Mouse (Mus musculus): ENCODE measurements around the gene Mccc1. TPM values are rescaled to one million over a fixed set of nuclear protein-coding genes. Genes with fewer than 3 reads are reported as not detected.
A peak's percentile ranks its signal among the peaks of the same experiment; 100 is the strongest.

Gene Mccc1
- 28.5 and 29.0 TPM in 2 replicates for polyA plus RNA-seq (2015; fragmentation: Nextera tagmentation; extraction: Ambion mirVana)

DNA sequence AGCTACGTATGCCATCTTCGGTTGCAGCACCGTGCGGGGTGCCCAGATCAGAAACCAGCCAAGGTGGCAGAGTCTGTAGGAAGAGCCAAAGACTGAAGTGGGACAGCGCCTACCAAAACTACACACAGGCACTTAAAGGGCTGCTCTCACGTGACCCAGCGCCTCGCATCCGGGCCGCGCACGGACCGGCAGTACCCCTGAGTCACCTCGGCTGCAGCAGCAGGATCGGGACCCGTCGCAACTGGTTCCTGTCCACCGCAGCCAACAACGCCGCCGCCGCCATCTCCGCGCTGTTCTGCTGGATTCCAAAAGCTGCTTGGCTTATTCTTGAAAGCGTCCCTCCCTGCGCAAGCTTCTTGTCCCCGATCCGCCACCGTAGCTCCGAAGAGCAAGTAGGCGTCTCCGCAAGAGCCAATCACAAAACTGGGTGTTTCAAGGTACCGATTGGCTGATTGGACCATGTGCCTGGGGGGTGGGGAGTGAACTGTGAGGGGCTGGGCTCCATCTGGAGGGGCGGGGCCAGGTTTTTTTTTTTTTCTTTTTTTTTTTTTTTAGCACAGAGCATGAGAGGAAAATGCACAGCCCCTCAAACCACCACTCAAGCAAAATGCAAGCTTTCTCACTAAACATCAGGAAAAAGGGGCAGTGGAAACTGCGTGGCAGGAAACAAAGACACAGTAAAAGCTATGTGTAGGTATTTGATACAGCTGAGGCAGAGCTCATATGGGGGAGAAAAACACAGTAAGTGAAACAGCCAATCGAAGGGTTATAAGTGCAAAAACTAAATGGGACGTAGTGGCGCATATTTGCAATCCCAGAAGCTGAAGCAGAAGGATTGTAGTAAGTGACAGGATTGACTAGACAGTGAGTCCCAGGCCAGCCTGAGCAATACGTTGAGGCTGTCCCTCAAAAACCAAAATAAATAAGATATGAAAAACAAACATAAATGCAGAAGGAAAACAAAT lies at the start of gene Mccc1:
Mccc1 (minus strand) TSS at position 404 of the 965 bp plus-strand sequence.
- WGBS: 4% methylated on average over 39 of the region's 39 CpGs
- peak; percentile 100 for ATAC-seq (ENCODE audit: low FRiP score, low read depth)
- Histone ChIP-seq H3K9ac (peak within 1 kb of the TSS; percentile 74), H3K27me3 (no peaks in the 10 kb centered on the region), H3K4me2 (peak within 1 kb of the TSS; percentile 83), H3K36me3 (peaks cover 5% of the 10 kb centered on the region; the same call in 1 of the 2 replicates), H3K27ac (replicated peaks) (peak within 1 kb of the TSS; percentile 94), H3K9me3 (no peaks in the 10 kb centered on the region), H3K4me1 (replicated peaks) (peaks cover 19% of the 10 kb centered on the region), H3K4me3 (peak within 1 kb of the TSS; percentile 69)

DNA sequence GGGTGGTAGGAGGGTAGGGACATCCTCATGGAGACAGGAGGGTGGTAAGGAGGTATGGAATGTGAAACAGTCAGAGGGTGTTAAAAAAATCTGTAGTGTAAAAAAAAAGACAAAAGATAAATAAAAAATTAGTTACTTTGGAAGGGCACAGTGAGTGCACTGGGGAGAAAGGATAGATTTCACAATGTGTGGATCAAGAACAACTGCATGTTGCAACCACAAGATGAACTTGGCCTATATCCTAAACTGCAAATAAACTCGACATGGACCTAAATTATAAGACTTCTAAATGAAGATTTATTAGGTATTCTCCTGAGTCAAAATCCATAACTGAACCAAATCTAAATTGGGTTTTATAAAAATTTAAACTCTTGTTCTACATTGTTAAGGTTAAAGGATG lies 48.6 kb upstream of the Mccc1 start:
- H3K27ac ChIP-seq (replicated peaks): no peak overlapping the region
- no peaks in the 10 kb centered on the region for H3K4me1 ChIP-seq (replicated peaks)
- H3K9ac ChIP-seq: no peak overlapping the region
- H3K27me3 ChIP-seq: no peaks in the 10 kb centered on the region
- WGBS: 69% methylated on average over 1 of the region's 1 CpGs
- no peak for ATAC-seq (ENCODE audit: low FRiP score, low read depth)
- H3K4me3 ChIP-seq: no peak overlapping the region
- H3K4me2 ChIP-seq: no peak overlapping the region
- H3K9me3 ChIP-seq: no peaks in the 10 kb centered on the region
- no peaks in the 10 kb centered on the region for H3K36me3 ChIP-seq

DNA sequence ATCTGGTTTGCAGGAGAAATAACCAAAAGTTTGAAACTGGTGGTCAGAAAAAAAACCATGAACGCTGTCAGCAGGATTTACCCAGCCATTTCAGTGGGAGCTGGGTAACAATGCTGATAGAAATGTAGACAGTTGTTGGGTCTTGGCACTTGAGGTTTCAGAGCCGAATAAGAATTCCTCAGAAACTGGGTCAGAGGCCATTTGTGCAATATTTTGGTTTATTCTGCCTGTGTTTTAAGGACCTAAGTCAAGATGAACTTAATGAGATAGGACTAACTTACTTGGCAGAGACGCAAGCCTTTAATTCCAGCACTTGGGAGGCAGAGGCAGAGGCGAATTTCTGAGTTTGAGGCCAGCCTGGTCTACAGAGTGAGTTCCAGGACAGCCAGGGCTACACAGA lies 44.6 kb upstream of the Mccc1 start:
- Histone ChIP-seq H3K36me3 (no peaks in the 10 kb centered on the region), H3K4me2 (no peak overlapping the region), H3K27me3 (no peaks in the 10 kb centered on the region), H3K4me3 (no peak overlapping the region), H3K4me1 (replicated peaks) (no peaks in the 10 kb centered on the region), H3K9me3 (no peaks in the 10 kb centered on the region), H3K27ac (replicated peaks) (no peak overlapping the region), H3K9ac (no peak overlapping the region)
- WGBS: 88% methylated on average over 4 of the region's 4 CpGs
- ATAC-seq (ENCODE audit: low FRiP score, low read depth): no peak

DNA sequence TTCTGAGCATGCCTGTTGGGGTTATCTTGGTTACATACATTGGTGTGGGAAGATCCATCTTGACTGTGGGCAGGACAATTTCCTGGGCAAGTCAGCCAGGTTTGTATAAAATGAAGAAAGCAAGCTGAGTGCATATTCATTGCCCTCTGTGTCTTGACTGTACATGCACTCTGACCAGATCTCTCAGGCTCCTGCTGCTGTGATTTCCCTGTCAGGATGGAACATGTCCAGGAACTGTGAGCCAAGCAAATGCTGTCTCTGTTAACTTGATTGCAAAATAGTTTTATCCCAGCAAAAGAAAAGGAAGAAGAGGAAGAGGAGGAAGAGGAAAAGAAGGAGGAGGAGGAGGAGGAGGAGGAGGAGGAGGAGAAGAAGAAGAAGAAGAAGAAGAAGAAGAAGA lies 44.0 kb upstream of the Mccc1 start:
- H3K36me3 ChIP-seq: no peaks in the 10 kb centered on the region
- H3K27ac ChIP-seq (replicated peaks): no peak overlapping the region
- H3K27me3 ChIP-seq: no peaks in the 10 kb centered on the region
- H3K9me3 ChIP-seq: no peaks in the 10 kb centered on the region
- H3K9ac ChIP-seq: no peak overlapping the region
- ATAC-seq (ENCODE audit: low FRiP score, low read depth): no peak
- H3K4me2 ChIP-seq: no peak overlapping the region
- H3K4me1 ChIP-seq (replicated peaks): no peaks in the 10 kb centered on the region
- H3K4me3 ChIP-seq: no peak overlapping the region

DNA sequence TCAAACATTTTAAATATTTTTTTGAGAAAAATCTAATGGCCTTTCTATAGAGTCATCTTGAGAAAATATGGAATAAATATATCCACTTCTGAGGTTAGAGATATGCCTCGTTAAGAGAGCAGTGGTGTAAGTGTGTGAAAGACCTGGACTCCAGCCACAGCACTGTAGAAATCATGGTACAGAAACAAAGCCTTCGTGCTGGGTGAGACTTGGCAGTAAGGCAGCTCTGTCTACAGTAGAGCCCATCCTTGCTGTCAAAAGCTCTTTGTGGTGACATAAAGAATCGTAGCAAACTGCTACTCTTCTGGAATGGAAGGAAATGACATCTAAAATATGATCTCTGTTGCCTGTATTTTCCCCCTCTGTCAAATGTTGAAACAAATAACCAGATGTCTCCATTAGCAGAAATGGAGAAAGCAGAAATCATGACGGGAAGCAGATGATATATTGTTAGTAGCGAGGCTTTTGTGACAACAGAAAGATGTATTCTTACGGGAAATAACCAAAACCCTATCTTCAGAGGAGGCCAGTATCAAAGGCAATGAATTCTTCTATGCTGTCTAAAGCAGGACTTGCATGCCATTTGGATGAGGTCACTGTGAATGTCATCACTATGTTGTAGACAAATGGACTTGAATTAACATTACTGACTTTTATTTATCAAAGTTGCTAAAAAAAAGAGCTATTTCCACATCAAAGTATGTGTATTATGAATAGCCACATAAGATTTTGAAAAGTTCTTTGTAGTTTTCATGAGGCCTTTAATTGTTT lies 31.4 kb upstream of the Mccc1 start:
- no peak overlapping the region for H3K4me3 ChIP-seq
- no peak overlapping the region for H3K27ac ChIP-seq (replicated peaks)
- no peaks in the 10 kb centered on the region for H3K9me3 ChIP-seq
- H3K9ac ChIP-seq: no peak overlapping the region
- H3K4me2 ChIP-seq: no peak overlapping the region
- H3K36me3 ChIP-seq: no peaks in the 10 kb centered on the region
- H3K27me3 ChIP-seq: no peaks in the 10 kb centered on the region
- H3K4me1 ChIP-seq (replicated peaks): no peaks in the 10 kb centered on the region
- WGBS: 61% methylated on average over 6 of the region's 6 CpGs
- no peak for ATAC-seq (ENCODE audit: low FRiP score, low read depth)

DNA sequence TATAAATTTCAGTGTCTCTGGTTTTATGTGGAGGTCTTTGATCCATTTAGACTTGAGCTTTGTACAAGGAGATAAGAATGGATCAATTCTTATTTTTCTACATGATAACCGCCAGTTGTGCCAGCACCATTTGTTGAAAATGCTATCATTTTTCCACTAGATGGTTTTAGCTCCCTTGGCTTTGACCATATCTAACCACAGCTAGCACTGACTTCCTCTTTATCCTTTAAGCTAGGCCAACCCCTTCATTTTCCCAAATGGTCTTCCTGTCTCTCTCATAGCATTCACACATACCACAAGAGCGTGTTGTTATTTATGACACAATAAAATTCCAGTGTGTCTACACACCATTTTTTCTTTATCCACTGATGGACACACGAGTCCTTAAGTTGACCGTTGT lies 29.5 kb upstream of the Mccc1 start:
- Histone ChIP-seq H3K4me2 (no peak overlapping the region), H3K36me3 (no peaks in the 10 kb centered on the region), H3K27ac (replicated peaks) (no peak overlapping the region), H3K4me3 (no peak overlapping the region), H3K4me1 (replicated peaks) (no peaks in the 10 kb centered on the region), H3K9me3 (no peaks in the 10 kb centered on the region), H3K27me3 (no peaks in the 10 kb centered on the region), H3K9ac (no peak overlapping the region)
- WGBS: 91% methylated on average over 4 of the region's 4 CpGs
- no peak for ATAC-seq (ENCODE audit: low FRiP score, low read depth)

DNA sequence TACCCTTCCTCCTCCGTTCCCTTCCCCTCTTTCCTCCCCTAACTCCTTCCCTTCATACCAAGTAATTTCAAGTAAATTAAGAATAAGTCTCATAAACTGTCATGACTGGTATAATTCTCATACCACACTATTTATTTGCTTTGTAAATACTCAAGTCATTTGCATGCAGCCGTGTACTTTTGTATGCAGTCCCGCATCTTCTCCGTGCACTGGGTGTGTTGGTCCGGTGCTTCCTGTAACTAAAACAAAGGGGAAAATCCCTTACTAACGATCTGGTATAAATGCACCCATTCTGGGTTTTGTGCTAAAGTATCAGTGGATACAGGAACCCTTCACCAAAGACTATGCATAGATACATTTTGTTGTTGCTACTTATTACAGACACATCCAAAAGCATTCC lies 25.3 kb upstream of the Mccc1 start:
- H3K4me3 ChIP-seq: no peak overlapping the region

DNA sequence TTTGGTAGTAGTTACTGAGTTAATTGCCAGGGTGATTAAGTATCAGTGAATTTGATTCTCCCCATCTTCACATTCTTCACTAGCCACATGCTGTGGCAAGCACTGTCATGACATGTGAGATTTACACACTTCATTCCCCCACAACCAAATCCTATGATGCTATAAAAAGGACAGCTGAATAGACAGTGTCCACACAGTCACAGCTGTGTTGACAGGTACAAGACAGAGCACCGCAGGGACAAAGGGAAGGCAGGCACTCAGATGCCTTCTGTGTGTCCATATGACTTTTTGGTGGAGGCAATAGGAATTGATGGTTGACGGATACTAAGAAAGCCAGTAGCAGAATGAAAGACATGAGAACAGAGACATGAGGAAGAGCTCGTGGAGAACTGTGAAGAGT lies 10.8 kb upstream of the Mccc1 start:
- H3K9ac ChIP-seq: no peak overlapping the region
- no peaks in the 10 kb centered on the region for H3K36me3 ChIP-seq
- H3K4me1 ChIP-seq (replicated peaks): no peaks in the 10 kb centered on the region
- no peaks in the 10 kb centered on the region for H3K27me3 ChIP-seq
- no peak overlapping the region for H3K27ac ChIP-seq (replicated peaks)
- H3K4me3 ChIP-seq: no peak overlapping the region
- 63% methylated on average over 3 of the region's 3 CpGs for WGBS
- no peak for ATAC-seq (ENCODE audit: low FRiP score, low read depth)
- H3K9me3 ChIP-seq: no peaks in the 10 kb centered on the region
- no peak overlapping the region for H3K4me2 ChIP-seq

More for the DNA sequence above, 25.3 kb upstream of the Mccc1 start:
- Histone ChIP-seq H3K4me1 (replicated peaks) (no peaks in the 10 kb centered on the region), H3K27me3 (no peaks in the 10 kb centered on the region), H3K9ac (no peak overlapping the region), H3K9me3 (no peaks in the 10 kb centered on the region), H3K36me3 (no peaks in the 10 kb centered on the region), H3K27ac (replicated peaks) (no peak overlapping the region), H3K4me2 (no peak overlapping the region)
- no peak for ATAC-seq (ENCODE audit: low FRiP score, low read depth)
- WGBS: 82% methylated on average over 6 of the region's 6 CpGs

DNA sequence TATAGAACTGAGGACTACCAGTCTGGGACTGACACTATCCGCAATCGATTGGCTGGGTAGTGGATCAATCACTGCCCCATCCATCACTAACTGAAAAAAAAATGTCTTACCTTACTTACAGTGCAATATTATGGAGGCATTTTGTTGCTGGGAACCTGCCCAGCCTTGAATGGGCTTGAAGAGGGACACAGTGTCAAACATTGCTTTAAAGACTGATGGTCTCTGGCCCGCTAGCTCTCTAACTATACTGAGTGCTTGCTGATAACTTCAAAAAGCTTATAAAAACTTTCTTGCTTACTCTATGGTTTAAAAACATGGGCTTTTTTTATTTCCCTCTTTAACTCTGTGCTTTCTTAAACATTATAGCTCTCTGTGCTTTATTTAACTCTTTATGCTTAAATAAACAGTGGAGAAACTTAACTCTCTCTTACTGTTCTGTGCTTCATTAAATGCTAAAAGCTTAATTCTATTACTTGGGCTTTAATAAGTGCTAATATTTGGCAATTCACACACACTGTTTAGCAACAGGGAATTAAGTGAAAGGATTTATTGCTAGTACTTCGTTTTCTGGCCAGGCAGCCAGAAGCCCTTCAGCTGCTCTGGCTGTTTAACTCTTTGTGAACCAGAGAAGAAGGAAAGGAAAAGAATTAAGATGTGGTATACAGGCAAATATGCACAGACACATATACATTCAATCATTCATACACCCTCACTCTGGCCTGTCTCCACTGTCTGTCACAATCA lies 8.1 kb upstream of the Mccc1 start:
- Histone ChIP-seq H3K4me1 (replicated peaks) (no peaks in the 10 kb centered on the region), H3K4me2 (no peak overlapping the region), H3K27ac (replicated peaks) (no peak overlapping the region), H3K27me3 (no peaks in the 10 kb centered on the region), H3K9ac (no peak overlapping the region), H3K36me3 (no peaks in the 10 kb centered on the region), H3K9me3 (no peaks in the 10 kb centered on the region), H3K4me3 (no peak overlapping the region)
- no peak for ATAC-seq (ENCODE audit: low FRiP score, low read depth)
- WGBS: 72% methylated on average over 4 of the region's 4 CpGs

DNA sequence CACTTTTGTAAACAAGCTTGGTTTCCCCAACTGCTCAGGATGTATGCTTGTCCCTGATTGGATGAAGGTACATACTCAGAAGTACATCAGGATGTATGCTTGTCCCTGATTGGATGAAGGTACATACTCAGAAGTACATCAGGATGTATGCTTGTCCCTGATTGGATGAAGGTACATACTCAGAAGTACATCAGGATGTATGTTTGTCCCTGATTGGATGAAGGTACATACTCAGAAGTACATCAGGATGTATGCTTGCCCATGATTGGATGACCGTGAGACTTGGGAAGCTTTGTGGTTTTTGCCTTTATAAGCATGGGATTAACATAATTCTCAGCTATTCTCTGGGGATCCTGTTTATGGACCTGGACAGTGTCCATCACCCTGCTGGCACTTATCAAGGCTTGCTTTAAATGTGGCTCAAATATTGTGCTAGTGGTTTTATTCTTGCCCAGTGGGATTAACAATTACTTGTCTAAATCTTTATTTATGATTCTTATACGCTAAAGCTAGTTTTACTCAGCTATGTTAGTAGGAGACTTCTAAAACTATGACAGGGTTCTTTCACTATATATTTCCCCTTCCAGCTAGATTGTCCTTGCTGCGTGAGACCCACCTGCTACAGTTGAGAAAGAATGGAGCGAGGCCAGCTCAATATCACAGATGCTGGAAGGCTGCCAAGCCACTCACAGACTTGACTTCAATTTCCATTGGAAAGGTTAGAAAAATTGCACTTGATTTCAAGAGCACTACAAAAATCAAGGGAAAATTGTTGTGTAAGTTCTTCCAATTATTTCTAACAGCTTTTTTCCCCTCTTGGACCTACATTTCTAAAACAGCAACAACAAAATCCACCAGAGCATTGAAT lies 3.8 kb upstream of the Mccc1 start:
- H3K36me3 ChIP-seq: no peaks in the 10 kb centered on the region
- H3K27me3 ChIP-seq: no peaks in the 10 kb centered on the region
- no peaks in the 10 kb centered on the region for H3K9me3 ChIP-seq
- peak overlapping the region; percentile 21; the same call in 1 of the 2 replicates for H3K4me2 ChIP-seq
- H3K27ac ChIP-seq (replicated peaks): no peak overlapping the region
- WGBS: 62% methylated on average over 4 of the region's 4 CpGs
- H3K9ac ChIP-seq: no peak overlapping the region
- no peak for ATAC-seq (ENCODE audit: low FRiP score, low read depth)
- peaks cover 11% of the 10 kb centered on the region for H3K4me1 ChIP-seq (replicated peaks)
- no peak overlapping the region for H3K4me3 ChIP-seq

Data from hindbrain, embryonic 15.5 days (tissue).